Mouse (Mus musculus): Measurements from ENCODE around the gene Tsc22d3. TPM values are rescaled to one million over a fixed set of nuclear protein-coding genes. Genes with fewer than 3 reads are reported as not detected.
A peak's percentile ranks its signal among the peaks of the same experiment; 100 is the strongest.

Tsc22d3 gene
- polyA plus RNA-seq, 1 experiment from 2014 or later, result 223 TPM

- Histone ChIP-seq H3K9me3 (replicated peaks; ENCODE audit: control insufficient read depth, low read length) (no peaks in the 10 kb centered on the region), H3K9ac (ENCODE audit: low read length) (no peak overlapping the region), H3K4me2 (ENCODE audit: low read depth, low read length) (no peak overlapping the region), H3K27ac (ENCODE audit: low read length) (no peak overlapping the region), H3K36me3 (ENCODE audit: control insufficient read depth, insufficient read depth) (no peaks in the 10 kb centered on the region), H3K4me3 (ENCODE audit: low read length) (no peak overlapping the region), H3K4me1 (ENCODE audit: control insufficient read depth, insufficient read depth, low read length) (0 out of 2 replicates have a peak, but pooled peaks cover 3% of the 10 kb centered on the region), H3K27me3 (ENCODE audit: control insufficient read depth, insufficient read depth, low read length) (no peaks in the 10 kb centered on the region)
- no peak for ATAC-seq (replicated peaks; ENCODE audit: extremely low read depth, insufficient read depth, low FRiP score)
- 36% methylated on average over 6 of the region's 6 CpGs for WGBS
These were observed 73.2 kb downstream of the Tsc22d3 start for GRCm38 (mm10) chrX:140527231-140527630.

- WGBS, result 86% methylated on average over 5 of the region's 5 CpGs
- no peak for ATAC-seq (replicated peaks; ENCODE audit: extremely low read depth, insufficient read depth, low FRiP score)
- Histone ChIP-seq H3K9ac (ENCODE audit: low read length) (no peak overlapping the region), H3K4me1 (ENCODE audit: control insufficient read depth, insufficient read depth, low read length) (no peaks in the 10 kb centered on the region), H3K9me3 (replicated peaks; ENCODE audit: control insufficient read depth, low read length) (no peaks in the 10 kb centered on the region), H3K36me3 (ENCODE audit: control insufficient read depth, insufficient read depth) (no peaks in the 10 kb centered on the region), H3K4me2 (ENCODE audit: low read depth, low read length) (no peak overlapping the region), H3K4me3 (ENCODE audit: low read length) (no peak overlapping the region), H3K27me3 (ENCODE audit: control insufficient read depth, insufficient read depth, low read length) (no peaks in the 10 kb centered on the region), H3K27ac (ENCODE audit: low read length) (no peak overlapping the region)
These were observed 74.2 kb downstream of the Tsc22d3 start for GRCm38 (mm10) chrX:140526253-140526618.

DNA sequence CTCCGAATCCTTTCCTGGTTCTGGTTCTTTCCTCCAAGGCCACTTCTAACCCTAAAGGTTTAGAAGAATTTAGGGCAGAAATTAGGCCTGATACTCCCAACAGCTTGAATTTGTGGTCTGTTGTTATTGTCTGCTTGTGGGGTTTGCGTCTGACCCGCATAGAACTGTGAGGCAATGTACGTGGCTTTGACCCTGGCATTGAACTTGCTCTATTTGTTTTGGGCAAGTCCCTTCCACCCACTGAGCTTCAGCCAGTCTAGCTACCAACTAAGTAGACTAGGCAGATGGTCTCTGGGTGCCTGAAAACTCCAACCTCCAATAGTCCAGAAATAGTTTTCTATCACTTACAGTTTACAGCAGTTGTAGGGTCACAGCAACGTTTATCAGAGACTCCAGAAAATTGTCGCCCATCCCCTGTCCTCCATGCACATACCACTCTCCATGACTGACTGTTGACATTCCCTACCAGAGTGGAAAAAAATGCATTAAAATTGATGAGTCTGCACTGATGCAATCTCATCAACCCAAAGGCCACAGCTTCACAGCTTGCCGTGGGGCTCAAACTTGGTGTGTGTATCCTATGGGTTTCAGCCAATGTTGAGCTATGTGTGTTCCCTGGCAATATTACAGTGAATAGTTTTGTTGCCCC lies 74.7 kb downstream of the Tsc22d3 start:
- WGBS, result 86% methylated on average over 7 of the region's 7 CpGs
- Histone ChIP-seq H3K27ac (ENCODE audit: low read length) (no peak overlapping the region), H3K4me2 (ENCODE audit: low read depth, low read length) (no peak overlapping the region), H3K9me3 (replicated peaks; ENCODE audit: control insufficient read depth, low read length) (no peaks in the 10 kb centered on the region), H3K9ac (ENCODE audit: low read length) (no peak overlapping the region), H3K4me1 (ENCODE audit: control insufficient read depth, insufficient read depth, low read length) (no peaks in the 10 kb centered on the region), H3K4me3 (ENCODE audit: low read length) (no peak overlapping the region), H3K36me3 (ENCODE audit: control insufficient read depth, insufficient read depth) (no peaks in the 10 kb centered on the region), H3K27me3 (ENCODE audit: control insufficient read depth, insufficient read depth, low read length) (no peaks in the 10 kb centered on the region)
- no peak for ATAC-seq (replicated peaks; ENCODE audit: extremely low read depth, insufficient read depth, low FRiP score)

GRCm38 (mm10) chrX:140524231-140524630 lies 76.2 kb downstream of the Tsc22d3 start:
- H3K4me2 ChIP-seq (ENCODE audit: low read depth, low read length), result no peak overlapping the region
- no peak overlapping the region for H3K4me3 ChIP-seq (ENCODE audit: low read length)
- H3K27ac ChIP-seq (ENCODE audit: low read length), result no peak overlapping the region
- H3K4me1 ChIP-seq (ENCODE audit: control insufficient read depth, insufficient read depth, low read length), result no peaks in the 10 kb centered on the region
- 79% methylated on average over 5 of the region's 5 CpGs for WGBS
- ATAC-seq (replicated peaks; ENCODE audit: extremely low read depth, insufficient read depth, low FRiP score), result no peak
- no peak overlapping the region for H3K9ac ChIP-seq (ENCODE audit: low read length)
- H3K27me3 ChIP-seq (ENCODE audit: control insufficient read depth, insufficient read depth, low read length), result no peaks in the 10 kb centered on the region
- H3K9me3 ChIP-seq (replicated peaks; ENCODE audit: control insufficient read depth, low read length), result no peaks in the 10 kb centered on the region
- H3K36me3 ChIP-seq (ENCODE audit: control insufficient read depth, insufficient read depth), result no peaks in the 10 kb centered on the region

DNA sequence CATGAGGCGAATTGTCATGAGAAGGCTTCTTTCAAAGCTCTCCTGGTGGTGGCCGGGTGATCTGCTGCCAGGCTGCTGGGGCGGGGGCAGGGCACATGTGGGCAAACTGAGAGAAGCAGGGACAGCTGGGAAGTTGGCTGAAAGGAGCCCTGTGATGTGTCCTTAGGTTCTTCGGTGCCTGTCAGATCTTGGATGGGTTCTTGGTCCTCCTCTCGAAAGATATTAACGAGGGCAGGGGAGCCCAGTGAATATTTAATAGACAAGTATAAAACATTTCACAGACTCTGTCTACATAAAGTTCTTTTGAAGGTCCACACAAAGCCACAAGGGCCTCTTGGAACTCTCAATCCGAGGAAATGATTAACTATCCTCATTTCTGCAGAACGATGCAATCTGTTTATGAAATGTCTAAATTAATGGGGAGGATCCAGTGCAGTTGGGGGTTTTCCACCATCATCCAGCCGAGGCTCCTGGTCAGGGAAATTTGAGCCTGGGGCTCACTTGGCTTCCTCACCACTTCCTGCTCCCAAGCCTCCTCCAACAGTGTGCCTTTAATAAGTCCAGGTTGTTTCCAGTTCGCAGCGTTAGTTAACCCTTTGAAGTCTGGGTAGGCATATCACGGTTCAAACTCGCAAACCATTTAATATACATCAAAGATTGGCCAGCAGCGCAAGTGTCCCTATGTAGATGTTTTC lies 78.2 kb downstream of the Tsc22d3 start:
- H3K4me1 ChIP-seq (ENCODE audit: control insufficient read depth, insufficient read depth, low read length), result no peaks in the 10 kb centered on the region
- no peak overlapping the region for H3K27ac ChIP-seq (ENCODE audit: low read length)
- ATAC-seq (replicated peaks; ENCODE audit: extremely low read depth, insufficient read depth, low FRiP score), result no peak
- H3K4me3 ChIP-seq (ENCODE audit: low read length), result no peak overlapping the region
- H3K9me3 ChIP-seq (replicated peaks; ENCODE audit: control insufficient read depth, low read length), result no peaks in the 10 kb centered on the region
- WGBS, result 54% methylated on average over 14 of the region's 14 CpGs
- H3K36me3 ChIP-seq (ENCODE audit: control insufficient read depth, insufficient read depth), result no peaks in the 10 kb centered on the region
- no peak overlapping the region for H3K9ac ChIP-seq (ENCODE audit: low read length)
- no peak overlapping the region for H3K4me2 ChIP-seq (ENCODE audit: low read depth, low read length)
- no peaks in the 10 kb centered on the region for H3K27me3 ChIP-seq (ENCODE audit: control insufficient read depth, insufficient read depth, low read length)

GRCm38 (mm10) chrX:140520146-140521102 lies 80.0 kb downstream of the Tsc22d3 start:
- Histone ChIP-seq H3K9ac (ENCODE audit: low read length) (peak overlapping the region; percentile 57), H3K4me3 (ENCODE audit: low read length) (peak overlapping the region; percentile 41), H3K9me3 (replicated peaks; ENCODE audit: control insufficient read depth, low read length) (no peaks in the 10 kb centered on the region), H3K36me3 (ENCODE audit: control insufficient read depth, insufficient read depth) (no peaks in the 10 kb centered on the region), H3K27ac (ENCODE audit: low read length) (peak overlapping the region; percentile 59), H3K4me1 (ENCODE audit: control insufficient read depth, insufficient read depth, low read length) (no peaks in the 10 kb centered on the region), H3K4me2 (ENCODE audit: low read depth, low read length) (peak overlapping the region; percentile 68), H3K27me3 (ENCODE audit: control insufficient read depth, insufficient read depth, low read length) (no peaks in the 10 kb centered on the region)
- ATAC-seq (replicated peaks; ENCODE audit: extremely low read depth, insufficient read depth, low FRiP score), result peak; percentile 99
- WGBS, result 21% methylated on average over 25 of the region's 25 CpGs

DNA sequence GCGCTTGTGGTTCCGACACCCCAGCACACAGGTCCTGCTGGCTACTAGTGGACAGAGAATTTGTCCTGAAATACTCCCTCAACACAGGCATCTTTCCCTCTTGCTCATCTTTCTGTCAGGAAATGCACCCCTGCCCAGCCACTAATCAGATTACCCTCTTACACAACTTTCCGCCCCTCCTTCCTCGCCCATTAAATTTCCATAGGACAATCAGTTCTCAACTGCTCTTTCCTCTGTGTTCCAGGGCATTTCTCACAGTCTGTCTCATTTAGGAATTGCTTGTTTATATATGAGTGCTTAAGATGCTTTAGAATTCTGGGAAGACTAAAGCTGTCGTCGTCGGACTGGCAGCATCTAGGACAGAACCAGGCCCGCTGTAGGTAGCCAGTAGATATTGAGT lies 82.1 kb downstream of the Tsc22d3 start:
- Histone ChIP-seq H3K4me2 (ENCODE audit: low read depth, low read length) (no peak overlapping the region), H3K27ac (ENCODE audit: low read length) (no peak overlapping the region), H3K27me3 (ENCODE audit: control insufficient read depth, insufficient read depth, low read length) (no peaks in the 10 kb centered on the region; the same call in 1 of the 2 replicates), H3K36me3 (ENCODE audit: control insufficient read depth, insufficient read depth) (no peaks in the 10 kb centered on the region), H3K9ac (ENCODE audit: low read length) (no peak overlapping the region), H3K4me1 (ENCODE audit: control insufficient read depth, insufficient read depth, low read length) (no peaks in the 10 kb centered on the region), H3K9me3 (replicated peaks; ENCODE audit: control insufficient read depth, low read length) (no peaks in the 10 kb centered on the region), H3K4me3 (ENCODE audit: low read length) (no peak overlapping the region)
- no peak for ATAC-seq (replicated peaks; ENCODE audit: extremely low read depth, insufficient read depth, low FRiP score)
- WGBS, result 84% methylated on average over 8 of the region's 8 CpGs

DNA sequence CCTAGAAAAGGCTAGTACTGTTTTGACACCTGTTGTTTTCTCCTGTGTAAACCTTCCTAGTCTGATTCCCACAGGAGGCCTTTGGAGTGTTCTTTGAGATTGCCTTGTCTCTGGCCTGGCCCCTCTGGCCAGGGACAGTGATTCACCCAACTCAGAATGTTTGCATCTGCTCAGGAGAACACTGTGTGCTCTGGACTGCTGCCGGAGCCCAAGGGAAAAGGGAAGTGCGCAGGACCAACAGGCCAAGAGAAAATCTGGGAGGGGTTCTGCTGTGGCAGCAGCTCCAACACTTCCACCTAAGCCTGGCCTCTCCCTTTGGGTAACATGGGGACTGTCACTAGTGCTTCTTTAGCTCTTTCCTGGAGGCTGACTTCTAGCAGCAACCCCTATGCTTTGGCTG lies 87.1 kb downstream of the Tsc22d3 start:
- H3K36me3 ChIP-seq (ENCODE audit: control insufficient read depth, insufficient read depth), result no peaks in the 10 kb centered on the region
- no peak overlapping the region for H3K4me2 ChIP-seq (ENCODE audit: low read depth, low read length)
- no peaks in the 10 kb centered on the region; the same call in 1 of the 2 replicates for H3K27me3 ChIP-seq (ENCODE audit: control insufficient read depth, insufficient read depth, low read length)
- no peaks in the 10 kb centered on the region for H3K9me3 ChIP-seq (replicated peaks; ENCODE audit: control insufficient read depth, low read length)
- no peaks in the 10 kb centered on the region for H3K4me1 ChIP-seq (ENCODE audit: control insufficient read depth, insufficient read depth, low read length)
- ATAC-seq (replicated peaks; ENCODE audit: extremely low read depth, insufficient read depth, low FRiP score), result no peak
- H3K9ac ChIP-seq (ENCODE audit: low read length), result no peak overlapping the region
- 92% methylated on average over 2 of the region's 2 CpGs for WGBS
- H3K27ac ChIP-seq (ENCODE audit: low read length), result no peak overlapping the region
- H3K4me3 ChIP-seq (ENCODE audit: low read length), result no peak overlapping the region
